Comparison of ENCODE assay signal across 9 mouse cellular contexts in genomic region chr9:22387901-22388300, GRCm38 (mm10). TPM values are rescaled to one million over a fixed set of nuclear protein-coding genes. Genes with fewer than 3 reads are reported as not detected.
DNase-seq lines count a peak whose midpoint lies in the region; ATAC-seq lines count a peak whose summit lies in the region.
"Had no signal": no experiment of that assay in that cellular context is flagged by ENCODE, and none has a peak within 500 bp of the region (broad histone marks: within the 10 kb centered on the region; RNA-seq: fewer than 3 reads in every experiment).

No protein-coding gene starts in this region.

- DNase-seq in heart, adult 9 months (ENCODE audit: low spot score in 2 of 2) = no peak
- peak; percentile 87 for DNase-seq in MEL-GATA-1-ER (ENCODE audit: extremely low read depth, low read depth)
- no peak for DNase-seq in midbrain, embryonic 10.5 days (ENCODE audit: low spot score)
- DNase-seq in left cerebral cortex, adult 8-10 months (ENCODE audit: low spot score in 2 of 2) = no peak
- DNase-seq: cerebellum, adult 8-10 months had no signal

- peak overlapping the region; percentile 89 for H3K9ac ChIP-seq in heart, embryonic 13.5 days
- H3K9ac ChIP-seq in hindbrain, embryonic 13.5 days = peak overlapping the region; percentile 84; the same call in 1 of the 2 replicates

- H3K9me3 ChIP-seq in heart, embryonic 13.5 days = no peaks in the 10 kb centered on the region
- H3K9me3 ChIP-seq in hindbrain, embryonic 13.5 days = no peaks in the 10 kb centered on the region
- no peaks in the 10 kb centered on the region for H3K9me3 ChIP-seq in midbrain, embryonic 10.5 days (replicated peaks)

- H3K27ac ChIP-seq in heart, embryonic 13.5 days (replicated peaks) = peak overlapping the region; percentile 95
- no peak overlapping the region for H3K27ac ChIP-seq in hindbrain, embryonic 13.5 days
- H3K27ac ChIP-seq in midbrain, embryonic 10.5 days (replicated peaks) = peak overlapping the region; percentile 97

- H3K4me3 ChIP-seq in heart, embryonic 13.5 days = peak overlapping the region; percentile 91
- peak overlapping the region; percentile 75 for H3K4me3 ChIP-seq in hindbrain, embryonic 13.5 days
- H3K4me3 ChIP-seq in midbrain, embryonic 10.5 days = peak overlapping the region; percentile 86

- H3K36me3 ChIP-seq in heart, embryonic 13.5 days = peaks cover 9% of the 10 kb centered on the region; the same call in 1 of the 2 replicates
- no peaks in the 10 kb centered on the region for H3K36me3 ChIP-seq in hindbrain, embryonic 13.5 days
- H3K36me3 ChIP-seq in midbrain, embryonic 10.5 days = peaks cover 23% of the 10 kb centered on the region

- 16% methylated on average over 6 of the region's 6 CpGs for WGBS in heart, embryonic 13.5 days
- WGBS in hindbrain, embryonic 13.5 days = 22% methylated on average over 6 of the region's 6 CpGs
- 28% methylated on average over 6 of the region's 6 CpGs for WGBS in midbrain, embryonic 10.5 days

- no peak for ATAC-seq in heart, embryonic 13.5 days (ENCODE audit: extremely low read depth, insufficient number of reproducible peaks, low FRiP score, low TSS enrichment)
- ATAC-seq in hindbrain, embryonic 13.5 days (ENCODE audit: low FRiP score) = no peak
- no peak; the same call in none of the 2 replicates for ATAC-seq in megakaryocyte-erythroid progenitor cell, adult 5-6 weeks (replicated peaks; ENCODE audit: low FRiP score, low TSS enrichment, poor library complexity, severe bottlenecking)
- ATAC-seq in frontal cortex, adult (ENCODE audit: low TSS enrichment) = no peak

- peaks cover 27% of the 10 kb centered on the region for H3K4me1 ChIP-seq in heart, embryonic 13.5 days
- H3K4me1 ChIP-seq in hindbrain, embryonic 13.5 days (replicated peaks) = peaks cover 15% of the 10 kb centered on the region
- peaks cover 37% of the 10 kb centered on the region for H3K4me1 ChIP-seq in midbrain, embryonic 10.5 days

- H3K27me3 ChIP-seq in heart, embryonic 13.5 days (replicated peaks) = no peaks in the 10 kb centered on the region
- H3K27me3 ChIP-seq in hindbrain, embryonic 13.5 days = no peaks in the 10 kb centered on the region
- no peaks in the 10 kb centered on the region for H3K27me3 ChIP-seq in midbrain, embryonic 10.5 days (ENCODE audit: low read depth, poor library complexity, severe bottlenecking)

- H3K4me2 ChIP-seq in heart, embryonic 13.5 days = peak overlapping the region; percentile 80
- H3K4me2 ChIP-seq in hindbrain, embryonic 13.5 days = peak overlapping the region; percentile 96

RNA-seq across cellular contexts. Expression of gene Anln, which starts 1.1 kb away (rescaled TPM):
- 42.7 and 47.9 TPM in 2 replicates for polyA plus RNA-seq in heart, embryonic 13.5 days (2015; fragmentation: Nextera tagmentation; extraction: Ambion mirVana)
- 5.8 and 7.0 TPM in 2 replicates for polyA plus RNA-seq in hindbrain, embryonic 13.5 days (2015; fragmentation: Nextera tagmentation; extraction: Ambion mirVana)
- 38.3 and 40.4 TPM in 2 replicates for polyA plus RNA-seq in midbrain, embryonic 10.5 days (2016; fragmentation: Nextera tagmentation; extraction: Ambion mirVana)
- 79.4 and 93.1 TPM in 2 replicates for total RNA-seq in megakaryocyte-erythroid progenitor cell, adult 5-6 weeks (2014; fragmentation: Nextera tagmentation)
- total RNA-seq in megakaryocyte-erythroid progenitor cell, adult 5-6 weeks (2017) = 59.5 and 67.9 TPM in 2 replicates
- 10 to 100 TPM; 23.0 to 32.2 (median 24.3) TPM for total RNA-seq in left cerebral cortex, adult 8-10 months (2022)

RNA-seq across cellular contexts. Expression of gene 9530077C05Rik, which starts 23.4 kb away (rescaled TPM):
- polyA plus RNA-seq in heart, embryonic 13.5 days (2015; fragmentation: Nextera tagmentation; extraction: Ambion mirVana) = 1.7 and 2.4 TPM in 2 replicates
- 8.8 and 9.1 TPM in 2 replicates for polyA plus RNA-seq in hindbrain, embryonic 13.5 days (2015; fragmentation: Nextera tagmentation; extraction: Ambion mirVana)
- polyA plus RNA-seq in midbrain, embryonic 10.5 days (2016; fragmentation: Nextera tagmentation; extraction: Ambion mirVana) = 9.5 and 10.4 TPM in 2 replicates
- 5.8 and 10.7 TPM in 2 replicates for total RNA-seq in megakaryocyte-erythroid progenitor cell, adult 5-6 weeks (2014; fragmentation: Nextera tagmentation)
- total RNA-seq in megakaryocyte-erythroid progenitor cell, adult 5-6 weeks (2017) = 11.7 and 16.4 TPM in 2 replicates
- total RNA-seq in left cerebral cortex, adult 8-10 months (2022) = 1 to 10 TPM; 5.5 to 7.3 (median 6.5) TPM
